Mouse (Mus musculus) thymus, adult 2 months (tissue): ENCODE data around the gene Aco2. TPM values are rescaled to one million over a fixed set of nuclear protein-coding genes. Genes with fewer than 3 reads are reported as not detected.

Experiments
- DNase-seq: peaks from one replicate; pipeline ENCODE4 v3.0.0; 2021
- H3K27ac ChIP-seq: fragments of 200-500 bp; 2 replicates; pipeline ENCODE4 v1.5.1; 2012; ENCODE audit warnings: low read length, control low read depth; ENCODE audit not compliant: control insufficient read depth, insufficient read depth
- H3K27me3 ChIP-seq: fragments of 200-500 bp; 2 replicates; pipeline ENCODE4 v1.6.1; 2012; ENCODE audit warnings: mild to moderate bottlenecking, low read length, moderate library complexity, mixed read lengths; ENCODE audit not compliant: control insufficient read depth, insufficient read depth
- H3K36me3 ChIP-seq: fragments of 200-500 bp; 2 replicates; pipeline ENCODE4 v1.6.1; 2012; ENCODE audit warnings: mild to moderate bottlenecking, low read length, moderate library complexity; ENCODE audit not compliant: control insufficient read depth, insufficient read depth
- H3K4me1 ChIP-seq: fragments of 200-500 bp; replicated peaks from 2 replicates; pipeline ENCODE4 v1.6.1; 2012; ENCODE audit warnings: low read length; ENCODE audit not compliant: control insufficient read depth, insufficient read depth
- H3K4me3 ChIP-seq: fragments of 200-500 bp; 2 replicates; pipeline ENCODE4 v1.5.1; 2012; ENCODE audit warnings: mild to moderate bottlenecking, low read length, control low read depth, moderate library complexity; ENCODE audit not compliant: control insufficient read depth, insufficient read depth
- CTCF ChIP-seq: fragments of 200-500 bp; IDR thresholded peaks from 2 replicates; pipeline ENCODE4 v1.5.1; 2012; ENCODE audit warnings: mild to moderate bottlenecking, control low read depth, low read length, moderate library complexity, borderline replicate concordance; ENCODE audit not compliant: control insufficient read depth, poor library complexity, insufficient read depth; ENCODE audit errors: extremely low read depth
- POLR2A ChIP-seq: fragments of 200-500 bp; IDR thresholded peaks from 2 replicates; pipeline ENCODE4 v1.6.1; 2012; ENCODE audit warnings: mild to moderate bottlenecking, low read length, control low read depth, moderate library complexity; ENCODE audit not compliant: control insufficient read depth, poor library complexity, insufficient read depth; ENCODE audit errors: extremely low read depth
- WGBS: fragments of 180-500 bp; shearing (Covaris S2); methylation state at CpG from one replicate; pipeline ENCODE4 v1.1.7; 2018; 5-methylcytosine and 5-hydroxymethylcytosine counted together
- polyA plus RNA-seq: library from polyadenylated mRNA; depleted of rRNA; stranded (reverse); fragments of >200 nt; gene quantifications from 2 replicates; pipeline ENCODE4 v1.2.3, GENCODE M21; 2012

The Aco2 gene
- polyA plus RNA-seq, 1 experiment: 377 TPM

DNA sequence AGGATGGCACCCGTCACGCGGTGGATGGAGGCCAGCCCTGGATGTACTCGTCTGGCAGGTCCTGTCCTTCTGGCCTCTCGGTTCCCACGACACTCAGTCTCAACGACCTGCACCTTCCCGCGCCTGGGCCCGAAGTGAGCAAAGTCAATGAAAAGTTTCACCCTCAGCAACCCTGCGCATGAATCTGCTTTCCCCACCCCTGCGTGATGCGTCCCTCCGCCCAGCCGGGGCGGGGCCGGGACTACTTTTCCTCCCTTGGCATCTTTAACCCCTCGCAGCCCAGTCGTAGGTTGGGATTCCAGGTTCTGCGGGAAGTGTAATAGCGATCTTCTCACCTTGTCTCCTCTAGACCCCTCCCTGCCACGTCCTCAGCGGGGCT is 14.0 kb upstream of the Aco2 start:
- DNase-seq: peak; percentile 94
- WGBS: 0% methylated on average over 22 of the region's 23 CpGs
- Histone ChIP-seq H3K36me3 (no peaks in the 10 kb centered on the region), H3K4me3 (peak overlapping the region; percentile 94), H3K4me1 (peaks cover 12% of the 10 kb centered on the region), H3K27me3 (no peaks in the 10 kb centered on the region), H3K27ac (peak overlapping the region; percentile 98)
- no peak for TF ChIP-seq CTCF
- TF ChIP-seq POLR2A: peak; percentile 100

DNA sequence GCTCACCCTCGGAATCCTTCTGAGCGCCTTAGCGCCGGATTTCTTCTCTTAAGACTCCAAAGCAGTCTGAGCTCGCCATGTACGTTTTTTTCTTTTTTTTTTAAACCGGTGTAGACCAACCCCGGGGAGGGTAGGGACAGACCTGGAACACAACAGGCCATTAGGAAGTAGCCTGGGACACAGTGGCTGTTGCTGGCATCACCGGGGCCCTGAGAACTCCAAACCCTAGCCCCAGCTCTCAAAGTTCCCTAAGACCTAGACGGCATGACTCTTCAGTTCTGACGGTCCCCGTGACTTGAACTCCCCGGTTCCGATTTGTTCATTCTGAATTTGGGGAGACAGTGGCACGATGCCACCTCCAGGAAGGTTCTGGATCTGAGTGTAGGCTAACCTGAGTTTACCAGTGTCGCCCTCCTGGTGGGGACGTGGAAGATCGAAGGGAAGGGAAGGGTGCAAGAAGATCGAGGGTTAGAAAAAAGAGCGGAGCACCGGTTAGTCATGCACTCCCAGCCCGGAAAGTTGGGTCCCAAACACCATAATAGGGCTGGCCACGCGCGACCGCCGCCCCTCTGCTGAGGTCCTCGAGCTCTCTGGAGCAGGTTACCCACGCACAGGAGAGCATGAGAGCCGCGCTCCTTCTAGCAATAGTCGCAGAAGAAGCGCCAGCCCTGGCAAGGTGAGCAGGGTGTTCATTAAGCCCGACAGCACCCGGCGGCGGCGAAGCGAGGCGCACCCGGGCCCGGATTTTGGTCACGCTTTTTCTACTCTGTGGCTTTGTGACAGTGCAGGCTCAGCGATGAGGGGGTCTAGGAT is 13.4 kb upstream of the Aco2 start, which contains the start of gene Tob2:
Gene Tob2 (minus strand): TSS at position 280 of the 813 bp plus-strand sequence.
- Histone ChIP-seq H3K27me3 (no peaks in the 10 kb centered on the region), H3K36me3 (no peaks in the 10 kb centered on the region), H3K27ac (peak within 1 kb of the TSS; percentile 98), H3K4me1 (peaks cover 12% of the 10 kb centered on the region), H3K4me3 (peak within 1 kb of the TSS; percentile 94)
- under 1% methylated on average over 44 of the region's 44 CpGs for WGBS
- DNase-seq: peak; percentile 74
- no peak for TF ChIP-seq CTCF

DNA sequence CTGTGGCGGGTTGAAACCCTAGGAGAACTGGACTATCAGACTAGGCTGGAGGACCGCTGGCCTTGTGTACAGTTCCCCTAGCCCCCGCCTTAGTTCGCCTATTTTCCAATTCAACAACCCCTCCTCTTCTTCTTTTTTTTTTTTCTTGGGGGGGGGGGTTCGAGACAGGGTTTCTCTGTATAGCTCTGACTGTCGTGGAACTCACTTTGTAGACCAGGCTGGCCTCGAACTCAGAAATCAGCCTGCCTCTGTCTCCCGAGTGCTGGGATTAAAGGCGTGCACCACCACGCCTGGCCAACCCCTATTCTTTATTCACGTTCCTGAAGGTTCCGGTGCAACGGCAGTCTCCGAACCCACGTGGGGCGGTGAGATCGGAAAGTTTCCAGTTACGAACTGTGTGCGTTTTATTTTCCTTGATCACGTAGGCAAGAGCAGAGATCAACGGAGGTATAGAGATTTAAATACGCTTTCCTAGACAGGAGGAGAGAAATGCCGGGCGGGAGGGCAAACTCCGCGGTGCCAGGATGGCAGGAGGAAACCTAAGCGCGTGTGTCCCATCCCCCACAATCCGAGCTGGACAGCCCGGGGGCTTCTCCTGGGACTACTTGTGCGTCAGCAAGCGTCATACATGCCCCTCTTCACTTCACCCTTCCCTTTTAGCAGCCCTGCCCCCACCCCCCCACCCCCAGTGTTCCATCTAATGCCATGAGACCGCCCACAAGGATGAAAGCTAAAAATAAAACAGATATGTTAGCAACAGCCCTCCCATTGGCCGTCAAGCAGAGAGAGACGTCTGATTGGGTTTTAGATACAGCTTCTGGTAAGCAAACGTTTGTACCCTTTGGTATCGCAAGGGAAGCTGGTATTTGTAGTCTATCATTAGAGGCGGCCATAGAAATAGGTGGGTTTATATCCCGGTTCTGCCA is 12.5 kb upstream of the Aco2 start:
- under 1% methylated on average over 39 of the region's 39 CpGs for WGBS
- Histone ChIP-seq H3K27ac (peak overlapping the region; percentile 98), H3K4me1 (peaks cover 12% of the 10 kb centered on the region), H3K4me3 (peak overlapping the region; percentile 94), H3K27me3 (no peaks in the 10 kb centered on the region), H3K36me3 (peaks cover 5% of the 10 kb centered on the region)
- no peak for TF ChIP-seq POLR2A
- TF ChIP-seq CTCF: no peak
- DNase-seq: peak; percentile 87

DNA sequence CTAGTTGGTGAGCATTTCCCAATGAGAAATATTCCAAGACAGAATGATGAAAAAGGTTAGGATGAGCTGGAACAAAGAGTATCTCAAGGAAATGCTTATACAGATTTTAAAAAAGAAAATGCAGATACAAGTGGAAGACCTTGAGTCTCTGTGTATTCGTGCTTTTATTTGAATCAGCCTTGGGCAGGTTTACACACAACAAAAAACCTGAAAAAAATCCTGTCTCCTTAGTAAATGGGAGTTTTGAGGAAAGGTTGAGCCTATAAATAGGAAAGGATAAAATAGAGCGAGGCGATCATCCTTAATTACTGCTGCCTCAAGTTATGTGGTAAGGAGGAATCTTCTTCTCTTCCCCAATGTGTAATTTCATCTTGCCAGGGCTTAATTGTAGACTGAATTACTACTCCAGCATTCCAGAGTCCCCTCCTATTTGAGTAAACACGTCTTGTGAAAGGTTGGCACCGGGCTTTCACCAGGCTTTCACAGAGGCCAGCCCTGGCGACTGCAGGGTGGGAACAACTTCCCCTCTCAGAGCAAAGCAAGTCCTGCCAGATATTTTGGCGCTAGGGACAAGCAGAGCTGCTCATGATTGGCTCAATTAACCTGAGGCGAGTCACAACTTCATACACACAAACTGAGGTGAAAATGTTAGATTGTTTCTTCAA is 11.5 kb upstream of the Aco2 start:
- no peak for TF ChIP-seq POLR2A
- no peak for TF ChIP-seq CTCF
- no peak for DNase-seq
- WGBS: 47% methylated on average over 8 of the region's 8 CpGs
- no peak overlapping the region; the same call in 1 of the 2 replicates for H3K27ac ChIP-seq
- H3K36me3 ChIP-seq: peaks cover 14% of the 10 kb centered on the region
- no peak overlapping the region for H3K4me3 ChIP-seq
- no peaks in the 10 kb centered on the region for H3K27me3 ChIP-seq
- peaks cover 9% of the 10 kb centered on the region for H3K4me1 ChIP-seq

DNA sequence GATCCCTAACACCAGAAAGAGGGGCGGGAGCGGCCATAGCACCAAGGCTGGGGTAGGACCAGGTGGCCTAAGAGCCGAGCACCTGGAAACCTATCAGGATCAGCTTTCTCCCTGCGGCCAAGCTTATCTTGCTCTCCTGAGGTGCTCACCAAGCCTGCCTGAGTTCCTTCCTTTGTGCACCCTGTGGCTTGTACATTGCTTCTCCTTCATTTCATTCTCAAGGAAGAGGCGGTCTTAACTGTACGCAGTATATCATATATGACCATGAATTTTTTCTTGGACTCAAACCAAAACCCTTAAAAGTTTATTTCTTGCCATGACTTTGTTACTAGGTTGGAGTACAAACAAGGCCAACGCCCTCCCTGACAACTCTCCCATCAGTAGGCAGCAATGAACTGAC is 7.9 kb upstream of the Aco2 start:
- WGBS: 99% methylated on average over 7 of the region's 7 CpGs

DNA sequence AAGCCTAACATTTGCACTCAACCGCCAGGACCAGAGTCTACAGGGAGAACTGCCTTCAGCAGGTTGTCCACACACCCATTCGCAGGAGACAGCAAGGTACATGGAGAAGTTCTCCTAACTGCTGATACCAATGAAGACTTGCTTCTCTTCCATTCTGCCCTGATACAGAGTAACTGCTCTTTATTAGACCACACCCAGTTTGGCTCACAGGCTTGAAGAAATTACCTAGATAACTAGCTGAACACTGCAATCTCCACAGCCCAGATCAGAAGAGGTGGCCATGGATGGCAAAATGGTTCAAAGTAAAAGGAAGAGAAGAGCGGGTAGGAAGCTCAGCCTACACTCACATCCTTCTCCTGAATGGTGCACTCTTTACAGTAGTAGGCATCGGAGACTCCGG is 2.1 kb upstream of the Aco2 start:
- no peak overlapping the region for H3K27ac ChIP-seq
- no peaks in the 10 kb centered on the region for H3K27me3 ChIP-seq
- H3K4me1 ChIP-seq: peaks cover 9% of the 10 kb centered on the region; the same call in 1 of the 2 replicates
- no peak overlapping the region for H3K4me3 ChIP-seq
- DNase-seq: no peak
- TF ChIP-seq POLR2A (no peak), CTCF (no peak)
- peaks cover 53% of the 10 kb centered on the region for H3K36me3 ChIP-seq
- WGBS: 95% methylated on average over 5 of the region's 5 CpGs

More for the DNA sequence above, 7.9 kb upstream of the Aco2 start:
- TF ChIP-seq POLR2A: no peak
- TF ChIP-seq CTCF: no peak
- Histone ChIP-seq H3K27ac (no peak overlapping the region), H3K4me1 (peaks cover 3% of the 10 kb centered on the region; the same call in 1 of the 2 replicates), H3K27me3 (no peaks in the 10 kb centered on the region), H3K4me3 (no peak overlapping the region), H3K36me3 (peaks cover 51% of the 10 kb centered on the region)
- DNase-seq: no peak
